Mouse (Mus musculus) hindbrain, embryonic 13.5 days (tissue): ENCODE measurements around the gene Fubp1. TPM values are rescaled to one million over a fixed set of nuclear protein-coding genes. Genes with fewer than 3 reads are reported as not detected.

Experiments
- ATAC-seq: fragments of 200-750 bp; cut with Nextera tagmentation; 2 replicates; pipeline ENCODE4 v1.8.0; 2017; ENCODE audit warnings: moderate TSS enrichment; ENCODE audit not compliant: low FRiP score
- H3K27ac ChIP-seq: fragments of 300-500 bp; sonication (generic); 2 replicates; pipeline ENCODE4 v1.5.1; 2015; ENCODE audit warnings: inconsistent platforms, mild to moderate bottlenecking, moderate library complexity
- H3K27me3 ChIP-seq: fragments of 300-500 bp; sonication (generic); 2 replicates; pipeline ENCODE4 v1.6.1; 2015; ENCODE audit warnings: mild to moderate bottlenecking, inconsistent platforms
- H3K36me3 ChIP-seq: fragments of 300-500 bp; sonication (generic); 2 replicates; pipeline ENCODE4 v1.6.1; 2015; ENCODE audit warnings: mild to moderate bottlenecking, inconsistent platforms
- H3K4me1 ChIP-seq: fragments of 300-500 bp; sonication (generic); replicated peaks from 2 replicates; pipeline ENCODE4 v1.6.1; 2015; ENCODE audit warnings: inconsistent platforms
- H3K4me2 ChIP-seq: fragments of 300-500 bp; sonication (generic); 2 replicates; pipeline ENCODE4 v1.6.1; 2015; ENCODE audit warnings: inconsistent platforms, mild to moderate bottlenecking, moderate library complexity
- H3K4me3 ChIP-seq: fragments of 300-500 bp; sonication (generic); 2 replicates; pipeline ENCODE4 v1.5.1; 2015; ENCODE audit warnings: mild to moderate bottlenecking, inconsistent platforms
- H3K9ac ChIP-seq: fragments of 300-500 bp; sonication (generic); 2 replicates; pipeline ENCODE4 v1.6.1; 2015; ENCODE audit warnings: mild to moderate bottlenecking, inconsistent platforms
- H3K9me3 ChIP-seq: fragments of 300-500 bp; sonication (generic); 2 replicates; pipeline ENCODE4 v1.6.1; 2016; ENCODE audit warnings: inconsistent platforms
- WGBS: fragments of 180-500 bp; shearing (Covaris S2); methylation state at CpG from one replicate; pipeline ENCODE4 v1.1.7; 2015; 5-methylcytosine and 5-hydroxymethylcytosine counted together
- polyA plus RNA-seq: library from polyadenylated mRNA; unstranded; fragments of >200 nt; fragmentation: Nextera tagmentation; extraction: Ambion mirVana; gene quantifications from 2 replicates; pipeline ENCODE4 v1.2.1, GENCODE M21; 2015

Fubp1 gene
- polyA plus RNA-seq, 1 experiment from 2014 or later = 299 TPM

GRCm38 (mm10) chr3:152211731-152212279 lies 1.6 kb downstream of the Fubp1 start:
- Histone ChIP-seq H3K27ac (0 out of 2 replicates have a peak overlapping the region, but pooled peaks have one; percentile 100), H3K36me3 (peaks cover 23% of the 10 kb centered on the region), H3K4me1 (peaks cover 40% of the 10 kb centered on the region), H3K4me3 (peak overlapping the region; percentile 69), H3K27me3 (no peaks in the 10 kb centered on the region), H3K9me3 (no peaks in the 10 kb centered on the region), H3K4me2 (peak overlapping the region; percentile 90), H3K9ac (peak overlapping the region; percentile 96)
- WGBS = 43% methylated on average over 7 of the region's 7 CpGs
- ATAC-seq = no peak

GRCm38 (mm10) chr3:152213416-152213815 lies 3.2 kb downstream of the Fubp1 start:
- H3K4me1 ChIP-seq = peaks cover 38% of the 10 kb centered on the region
- H3K4me2 ChIP-seq = peak overlapping the region; percentile 90
- H3K9me3 ChIP-seq = no peaks in the 10 kb centered on the region
- WGBS = 61% methylated on average over 3 of the region's 3 CpGs
- no peak overlapping the region for H3K27ac ChIP-seq
- ATAC-seq = no peak
- peaks cover 33% of the 10 kb centered on the region for H3K36me3 ChIP-seq
- H3K27me3 ChIP-seq = no peaks in the 10 kb centered on the region
- H3K9ac ChIP-seq = no peak overlapping the region
- H3K4me3 ChIP-seq = peak overlapping the region; percentile 69

GRCm38 (mm10) chr3:152224918-152225317 lies 14.7 kb downstream of the Fubp1 start:
- no peak overlapping the region for H3K27ac ChIP-seq
- no peak overlapping the region for H3K4me2 ChIP-seq
- no peaks in the 10 kb centered on the region for H3K4me1 ChIP-seq
- ATAC-seq = no peak
- no peak overlapping the region for H3K9ac ChIP-seq
- H3K4me3 ChIP-seq = no peak overlapping the region
- H3K9me3 ChIP-seq = no peaks in the 10 kb centered on the region
- H3K27me3 ChIP-seq = no peaks in the 10 kb centered on the region
- peaks cover 88% of the 10 kb centered on the region for H3K36me3 ChIP-seq

GRCm38 (mm10) chr3:152225906-152226305 lies 15.7 kb downstream of the Fubp1 start:
- Histone ChIP-seq H3K27me3 (no peaks in the 10 kb centered on the region), H3K4me1 (no peaks in the 10 kb centered on the region), H3K27ac (no peak overlapping the region), H3K36me3 (peaks cover 85% of the 10 kb centered on the region), H3K4me3 (no peak overlapping the region), H3K9ac (no peak overlapping the region), H3K9me3 (no peaks in the 10 kb centered on the region), H3K4me2 (no peak overlapping the region)
- ATAC-seq = no peak
- WGBS = 94% methylated on average over 7 of the region's 7 CpGs

DNA sequence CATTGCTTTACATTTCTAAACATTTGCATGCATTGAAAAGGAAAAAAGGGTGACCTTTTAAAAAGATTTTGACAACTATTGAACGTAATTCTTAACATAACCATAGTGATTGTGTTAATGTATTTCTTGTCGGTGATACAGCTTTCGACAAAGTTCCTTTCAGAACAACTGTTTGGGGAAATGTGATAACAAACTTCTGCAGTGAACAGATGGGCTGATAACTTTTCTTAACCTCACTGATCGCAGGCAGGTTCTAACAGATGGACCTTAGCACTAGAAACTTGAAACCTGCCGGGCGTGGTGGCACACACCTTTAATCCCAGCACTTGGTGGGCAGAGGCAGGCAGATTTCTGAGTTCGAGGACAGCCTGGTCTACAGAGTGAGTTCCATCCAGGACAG lies 18.6 kb downstream of the Fubp1 start:
- no peaks in the 10 kb centered on the region for H3K9me3 ChIP-seq
- WGBS = 97% methylated on average over 7 of the region's 7 CpGs
- peaks cover 72% of the 10 kb centered on the region for H3K36me3 ChIP-seq
- no peaks in the 10 kb centered on the region for H3K4me1 ChIP-seq
- no peak overlapping the region for H3K4me2 ChIP-seq
- no peak for ATAC-seq
- no peak overlapping the region for H3K9ac ChIP-seq
- H3K27me3 ChIP-seq = no peaks in the 10 kb centered on the region
- no peak overlapping the region for H3K27ac ChIP-seq
- H3K4me3 ChIP-seq = no peak overlapping the region

- Histone ChIP-seq H3K27ac (no peak overlapping the region), H3K27me3 (no peaks in the 10 kb centered on the region), H3K4me1 (no peaks in the 10 kb centered on the region), H3K36me3 (peaks cover 69% of the 10 kb centered on the region), H3K4me2 (no peak overlapping the region), H3K9ac (no peak overlapping the region), H3K4me3 (no peak overlapping the region), H3K9me3 (no peaks in the 10 kb centered on the region)
- whole genome bisulfite sequencing = 92% methylated on average over 5 of the region's 5 CpGs
- no peak for ATAC-seq
These were observed 19.0 kb downstream of the Fubp1 start for GRCm38 (mm10) chr3:152229271-152229670.

DNA sequence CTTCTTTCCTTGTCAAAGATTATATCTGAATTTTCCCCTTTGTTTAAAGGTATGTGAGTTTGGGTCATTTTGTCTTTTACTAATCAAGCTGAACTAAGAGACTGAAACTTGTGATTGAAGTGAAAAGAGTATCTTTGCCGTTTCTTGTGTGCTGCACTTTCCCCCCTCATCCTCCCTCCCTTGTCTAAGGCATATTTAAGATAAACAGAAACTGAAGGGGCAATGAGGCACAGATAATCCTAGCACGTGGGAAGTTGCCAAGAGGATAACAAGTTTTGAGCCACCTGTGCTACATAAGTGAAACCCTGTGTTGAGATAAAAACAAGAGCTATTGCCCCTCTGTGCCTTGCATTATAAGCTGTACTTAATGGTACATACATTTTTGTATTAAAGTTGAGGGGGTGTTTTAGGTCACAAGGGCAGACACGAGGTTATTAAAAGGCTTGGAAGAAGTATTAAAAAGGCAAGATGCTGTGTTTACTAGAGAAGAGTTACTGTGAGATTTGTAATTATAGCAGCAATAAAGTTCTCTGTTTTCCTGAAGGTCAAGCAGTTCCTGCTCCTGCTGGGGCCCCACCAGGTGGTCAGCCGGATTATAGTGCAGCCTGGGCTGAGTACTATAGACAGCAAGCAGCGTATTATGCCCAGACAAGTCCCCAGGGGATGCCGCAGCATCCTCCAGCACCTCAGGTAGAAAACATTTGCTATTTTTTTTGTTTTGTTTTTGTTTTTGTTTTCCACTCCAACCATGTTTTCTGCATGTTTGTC lies 21.3 kb downstream of the Fubp1 start:
- Histone ChIP-seq H3K9ac (no peak overlapping the region), H3K4me3 (no peak overlapping the region), H3K27me3 (no peaks in the 10 kb centered on the region), H3K4me2 (no peak overlapping the region), H3K36me3 (peaks cover 57% of the 10 kb centered on the region), H3K27ac (no peak overlapping the region), H3K9me3 (no peaks in the 10 kb centered on the region), H3K4me1 (no peaks in the 10 kb centered on the region)
- 65% methylated on average over 6 of the region's 6 CpGs for WGBS
- ATAC-seq = no peak

GRCm38 (mm10) chr3:152235238-152235637 lies 25.0 kb downstream of the Fubp1 start:
- Histone ChIP-seq H3K4me3 (no peak overlapping the region), H3K4me2 (no peak overlapping the region), H3K4me1 (no peaks in the 10 kb centered on the region), H3K36me3 (peaks cover 50% of the 10 kb centered on the region), H3K9me3 (no peaks in the 10 kb centered on the region), H3K27ac (no peak overlapping the region), H3K27me3 (no peaks in the 10 kb centered on the region), H3K9ac (no peak overlapping the region)
- WGBS = 93% methylated on average over 1 of the region's 1 CpGs
- ATAC-seq = no peak

DNA sequence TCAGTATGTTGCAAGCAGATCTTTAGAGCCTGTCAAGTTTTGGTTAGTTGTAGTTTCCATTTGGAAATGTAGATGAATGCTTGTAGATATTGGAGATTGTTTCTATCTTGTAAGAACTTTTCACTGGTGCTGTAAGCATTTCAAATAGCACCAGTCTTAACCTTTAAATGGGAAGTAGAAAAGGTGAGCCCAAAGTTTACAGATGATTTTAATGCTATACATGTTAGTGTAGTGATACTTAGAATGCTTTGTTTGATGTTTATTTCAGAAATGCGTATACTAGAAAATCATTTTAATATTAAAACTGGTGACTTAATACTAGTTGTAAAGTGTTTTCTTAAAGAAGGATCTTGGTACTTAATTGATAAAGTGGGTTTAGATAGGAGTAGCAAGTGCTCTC lies 25.6 kb downstream of the Fubp1 start:
- WGBS = 98% methylated on average over 1 of the region's 1 CpGs

DNA sequence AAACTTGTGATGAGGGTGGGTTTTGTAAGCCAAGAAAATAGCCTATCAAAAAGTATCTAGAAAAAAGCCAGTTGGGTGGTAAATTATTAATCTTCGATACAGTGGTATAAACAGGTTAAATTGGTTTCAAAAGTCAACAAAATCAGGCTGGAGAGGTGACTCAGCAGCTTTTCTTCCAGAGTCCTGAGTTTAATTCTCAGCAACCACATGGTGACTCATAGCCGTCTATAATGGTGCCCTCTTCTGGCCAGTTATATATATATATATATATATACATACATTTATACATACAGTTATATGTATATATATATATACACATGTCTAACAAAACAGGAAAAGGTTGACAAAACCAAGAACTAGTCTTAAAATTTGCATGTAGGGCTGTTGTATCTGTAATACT lies 28.6 kb downstream of the Fubp1 start:
- Histone ChIP-seq H3K27me3 (no peaks in the 10 kb centered on the region), H3K4me2 (no peak overlapping the region), H3K9me3 (no peaks in the 10 kb centered on the region), H3K36me3 (peaks cover 34% of the 10 kb centered on the region), H3K27ac (no peak overlapping the region), H3K4me1 (no peaks in the 10 kb centered on the region), H3K9ac (no peak overlapping the region), H3K4me3 (no peak overlapping the region)
- ATAC-seq = no peak
- WGBS = 66% methylated on average over 2 of the region's 2 CpGs

More for the DNA sequence above, 25.6 kb downstream of the Fubp1 start:
- H3K27me3 ChIP-seq = no peaks in the 10 kb centered on the region
- no peaks in the 10 kb centered on the region for H3K4me1 ChIP-seq
- H3K4me2 ChIP-seq = no peak overlapping the region
- H3K27ac ChIP-seq = no peak overlapping the region
- H3K4me3 ChIP-seq = no peak overlapping the region
- no peak for ATAC-seq
- no peak overlapping the region for H3K9ac ChIP-seq
- H3K9me3 ChIP-seq = no peaks in the 10 kb centered on the region
- H3K36me3 ChIP-seq = peaks cover 47% of the 10 kb centered on the region

GRCm38 (mm10) chr3:152239592-152239991 lies 29.4 kb downstream of the Fubp1 start:
- 95% methylated on average over 1 of the region's 1 CpGs for WGBS
- no peaks in the 10 kb centered on the region for H3K9me3 ChIP-seq
- H3K4me1 ChIP-seq = no peaks in the 10 kb centered on the region
- no peaks in the 10 kb centered on the region for H3K27me3 ChIP-seq
- H3K4me3 ChIP-seq = no peak overlapping the region
- H3K9ac ChIP-seq = no peak overlapping the region
- no peak overlapping the region for H3K4me2 ChIP-seq
- peaks cover 29% of the 10 kb centered on the region for H3K36me3 ChIP-seq
- ATAC-seq = no peak; the same call in 1 of the 2 replicates
- no peak overlapping the region for H3K27ac ChIP-seq

DNA sequence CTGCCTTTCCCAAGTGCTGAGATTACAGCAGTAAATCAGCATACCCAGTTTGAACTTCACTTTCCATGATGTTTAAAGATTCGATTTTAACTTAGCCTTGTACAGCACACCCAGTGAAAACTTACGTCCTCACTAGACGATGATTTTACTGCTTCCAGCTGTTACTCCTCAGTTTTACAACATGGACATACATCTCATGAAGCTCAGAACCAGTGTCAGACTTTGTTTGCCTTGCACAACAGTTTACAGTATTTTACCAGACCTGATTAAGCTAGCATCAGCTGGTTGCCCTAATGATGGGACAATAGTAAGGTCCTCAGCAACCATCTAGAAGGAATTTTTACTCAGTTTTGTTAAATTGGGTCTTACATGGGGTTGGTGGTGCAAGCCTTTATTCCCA lies 30.9 kb downstream of the Fubp1 start:
- H3K4me2 ChIP-seq = no peak overlapping the region
- 90% methylated on average over 3 of the region's 3 CpGs for WGBS
- no peak overlapping the region for H3K27ac ChIP-seq
- ATAC-seq = no peak
- no peaks in the 10 kb centered on the region for H3K4me1 ChIP-seq
- no peaks in the 10 kb centered on the region for H3K9me3 ChIP-seq
- peaks cover 22% of the 10 kb centered on the region for H3K36me3 ChIP-seq
- no peak overlapping the region for H3K9ac ChIP-seq
- H3K27me3 ChIP-seq = no peaks in the 10 kb centered on the region
- H3K4me3 ChIP-seq = no peak overlapping the region

DNA sequence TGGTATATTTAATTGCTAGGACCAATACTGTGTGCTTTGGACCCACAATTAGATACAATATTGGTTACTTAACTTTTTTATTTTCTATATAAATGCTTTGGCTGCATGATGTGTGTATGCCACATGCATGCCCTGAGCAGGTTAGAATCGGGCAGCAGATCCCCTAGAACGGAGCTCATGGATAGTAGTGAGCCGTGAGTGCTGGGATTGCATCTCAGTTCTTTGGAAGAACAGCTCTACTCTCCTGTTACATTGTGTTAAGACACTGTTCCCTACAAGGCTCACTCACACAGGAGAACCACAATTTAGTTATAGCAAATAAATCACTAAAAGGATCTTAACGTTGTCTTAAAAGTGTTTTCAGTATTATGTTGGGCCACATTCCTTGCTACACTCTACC lies 33.1 kb downstream of the Fubp1 start:
- Histone ChIP-seq H3K9ac (no peak overlapping the region), H3K4me1 (no peaks in the 10 kb centered on the region), H3K4me3 (no peak overlapping the region), H3K27me3 (no peaks in the 10 kb centered on the region), H3K9me3 (no peaks in the 10 kb centered on the region), H3K27ac (no peak overlapping the region), H3K36me3 (peaks cover 12% of the 10 kb centered on the region), H3K4me2 (no peak overlapping the region)
- WGBS = 81% methylated on average over 4 of the region's 4 CpGs
- ATAC-seq = no peak
